8 mouse cellular contexts compared by ENCODE assay signal in the genomic region with DNA sequence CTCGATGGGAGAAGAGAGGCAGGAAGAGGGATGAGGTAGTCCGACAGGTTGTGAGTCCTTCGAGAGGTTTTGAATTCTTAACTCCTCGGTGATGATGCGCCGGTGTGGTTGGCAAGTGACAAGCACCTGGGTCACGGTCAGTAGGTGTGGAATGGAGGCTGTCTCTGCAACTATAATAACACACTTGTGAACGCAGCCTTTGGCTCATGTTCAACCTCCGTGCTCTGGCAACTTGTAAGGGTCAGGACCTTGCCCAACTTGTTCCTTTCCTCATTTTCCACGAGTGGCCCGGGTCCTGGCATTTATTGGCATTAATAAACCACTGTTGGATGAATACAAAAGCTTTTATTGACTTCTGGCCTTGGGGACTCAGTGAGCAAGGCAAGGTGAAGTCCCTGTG. TPM values are rescaled to one million over a fixed set of nuclear protein-coding genes. Genes with fewer than 3 reads are reported as not detected.
DNase-seq lines count a peak whose midpoint lies in the region; ATAC-seq and TF ChIP-seq lines count a peak whose summit lies in the region.

No protein-coding gene starts in this region.

- intact Hi-C loops in gastrocnemius, postnatal 36 days (cut with DNase I) = no loop called here

- H3K27ac ChIP-seq in forebrain, embryonic 13.5 days = no peak overlapping the region
- no peak overlapping the region for H3K27ac ChIP-seq in kidney, postnatal 0 days
- H3K27ac ChIP-seq in midbrain, embryonic 13.5 days = no peak overlapping the region

- H3K4me1 ChIP-seq in forebrain, embryonic 13.5 days = peaks cover 16% of the 10 kb centered on the region
- peaks cover 13% of the 10 kb centered on the region for H3K4me1 ChIP-seq in kidney, postnatal 0 days (replicated peaks; ENCODE audit: insufficient read depth, low read length)
- peaks cover 18% of the 10 kb centered on the region for H3K4me1 ChIP-seq in midbrain, embryonic 13.5 days (replicated peaks)

- ATAC-seq in forebrain, embryonic 13.5 days = no peak; the same call in 1 of the 2 replicates
- ATAC-seq in kidney, postnatal 0 days (replicated peaks; ENCODE audit: low FRiP score, low read depth) = 0 out of 2 replicates have a peak, but pooled peaks have one; percentile 5
- no peak for ATAC-seq in midbrain, embryonic 13.5 days

- no peaks in the 10 kb centered on the region for H3K27me3 ChIP-seq in forebrain, embryonic 13.5 days
- no peaks in the 10 kb centered on the region for H3K27me3 ChIP-seq in kidney, postnatal 0 days (ENCODE audit: insufficient read depth, low read length)
- no peaks in the 10 kb centered on the region for H3K27me3 ChIP-seq in midbrain, embryonic 13.5 days

- peak; percentile 29 for DNase-seq in thymus, postnatal 4 days
- no peak for DNase-seq in thymus, adult 18-20 months
- DNase-seq in kidney, postnatal 0 days (ENCODE audit: low spot score) = no peak
- DNase-seq in gastrocnemius, postnatal 36 days = no peak
- DNase-seq in embryo, embryonic 10 days (ENCODE audit: low spot score) = no peak
- no peak for DNase-seq in layer of hippocampus, adult 11-12 months (ENCODE audit: low spot score)

- TF ChIP-seq CTCF in kidney, postnatal 0 days (IDR thresholded peaks at IDR 0.05; ENCODE audit: low read depth) = no peak

- peak overlapping the region; percentile 96 for H3K4me2 ChIP-seq in forebrain, embryonic 13.5 days
- peak overlapping the region; percentile 82 for H3K4me2 ChIP-seq in kidney, postnatal 0 days (ENCODE audit: low read length)
- H3K4me2 ChIP-seq in midbrain, embryonic 13.5 days (replicated peaks) = peak overlapping the region; percentile 96

- H3K36me3 ChIP-seq in forebrain, embryonic 13.5 days (ENCODE audit: poor library complexity, severe bottlenecking) = peaks cover 31% of the 10 kb centered on the region
- H3K36me3 ChIP-seq in kidney, postnatal 0 days (ENCODE audit: insufficient read depth, low read length) = 0 out of 2 replicates have a peak, but pooled peaks cover 3% of the 10 kb centered on the region
- H3K36me3 ChIP-seq in midbrain, embryonic 13.5 days = peaks cover 26% of the 10 kb centered on the region

- WGBS in forebrain, embryonic 13.5 days = 29% methylated on average over 11 of the region's 11 CpGs
- 12% methylated on average over 11 of the region's 11 CpGs for WGBS in kidney, postnatal 0 days
- 33% methylated on average over 11 of the region's 11 CpGs for WGBS in midbrain, embryonic 13.5 days

- peak overlapping the region; percentile 94 for H3K9ac ChIP-seq in forebrain, embryonic 13.5 days
- peak overlapping the region; percentile 93 for H3K9ac ChIP-seq in kidney, postnatal 0 days (ENCODE audit: low read depth, low read length)
- H3K9ac ChIP-seq in midbrain, embryonic 13.5 days (replicated peaks) = peak overlapping the region; percentile 89

- no peaks in the 10 kb centered on the region for H3K9me3 ChIP-seq in forebrain, embryonic 13.5 days (replicated peaks)
- no peaks in the 10 kb centered on the region for H3K9me3 ChIP-seq in kidney, postnatal 0 days (replicated peaks; ENCODE audit: low read length)
- no peaks in the 10 kb centered on the region for H3K9me3 ChIP-seq in midbrain, embryonic 13.5 days

- H3K4me3 ChIP-seq in forebrain, embryonic 13.5 days = peak overlapping the region; percentile 99
- H3K4me3 ChIP-seq in kidney, postnatal 0 days (replicated peaks; ENCODE audit: low read depth, low read length) = peak overlapping the region; percentile 89
- H3K4me3 ChIP-seq in midbrain, embryonic 13.5 days (replicated peaks) = peak overlapping the region; percentile 80

RNA-seq across cellular contexts. Expression of a gene that starts 1.3 kb away (rescaled TPM):
- 44.7 and 45.9 TPM in 2 replicates for polyA plus RNA-seq in forebrain, embryonic 13.5 days (2015; fragmentation: Nextera tagmentation; extraction: Ambion mirVana)
- 33.6 and 34.5 TPM in 2 replicates for polyA plus RNA-seq in kidney, postnatal 0 days (2015; fragmentation: Nextera tagmentation; extraction: Ambion mirVana)
- polyA plus RNA-seq in midbrain, embryonic 13.5 days (2015; fragmentation: Nextera tagmentation; extraction: Ambion mirVana) = 40.9 and 47.3 TPM in 2 replicates
- total RNA-seq in gastrocnemius, postnatal 36 days (2021) = 10 to 100 TPM; 28.4 to 30.6 TPM

RNA-seq across cellular contexts. Expression of a gene that starts 50.7 kb away (rescaled TPM):
- polyA plus RNA-seq in forebrain, embryonic 13.5 days (2015; fragmentation: Nextera tagmentation; extraction: Ambion mirVana) = 64.7 and 66.9 TPM in 2 replicates
- 44.6 and 49.3 TPM in 2 replicates for polyA plus RNA-seq in kidney, postnatal 0 days (2015; fragmentation: Nextera tagmentation; extraction: Ambion mirVana)
- polyA plus RNA-seq in midbrain, embryonic 13.5 days (2015; fragmentation: Nextera tagmentation; extraction: Ambion mirVana) = 62.9 and 63.9 TPM in 2 replicates
- total RNA-seq in gastrocnemius, postnatal 36 days (2021) = 10 to 100 TPM; 12.5 to 13.5 TPM

RNA-seq across cellular contexts. Expression of a gene that starts 50.7 kb away (rescaled TPM):
- 72.8 and 74.4 TPM in 2 replicates for polyA plus RNA-seq in forebrain, embryonic 13.5 days (2015; fragmentation: Nextera tagmentation; extraction: Ambion mirVana)
- polyA plus RNA-seq in kidney, postnatal 0 days (2015; fragmentation: Nextera tagmentation; extraction: Ambion mirVana) = 64.4 and 66.0 TPM in 2 replicates
- polyA plus RNA-seq in midbrain, embryonic 13.5 days (2015; fragmentation: Nextera tagmentation; extraction: Ambion mirVana) = 75.2 and 75.4 TPM in 2 replicates
- total RNA-seq in gastrocnemius, postnatal 36 days (2021) = 10 to 100 TPM; 40.2 to 44.4 TPM
